Mouse (Mus musculus) olfactory bulb, adult 2 months (tissue): Measurements from ENCODE around the gene Tnpo3. TPM values are rescaled to one million over a fixed set of nuclear protein-coding genes. Genes with fewer than 3 reads are reported as not detected.

Experiments used
- H3K27ac ChIP-seq: fragments of 200-500 bp; 2 replicates; pipeline ENCODE4 v1.5.1; 2012; ENCODE audit warnings: low read depth, low read length; ENCODE audit not compliant: insufficient read depth
- H3K4me1 ChIP-seq: fragments of 200-500 bp; 2 replicates; pipeline ENCODE4 v1.6.1; 2012; ENCODE audit warnings: low read length; ENCODE audit not compliant: control insufficient read depth, insufficient read depth
- H3K4me3 ChIP-seq: fragments of 200-500 bp; 2 replicates; pipeline ENCODE4 v1.5.1; 2012; ENCODE audit warnings: mild to moderate bottlenecking, low read depth, low read length, moderate library complexity; ENCODE audit not compliant: insufficient read depth
- CTCF ChIP-seq: fragments of 200-500 bp; IDR thresholded peaks from 2 replicates; pipeline ENCODE4 v1.5.1; 2012; ENCODE audit warnings: low read depth, mild to moderate bottlenecking, low read length, moderate library complexity; ENCODE audit not compliant: insufficient read depth
- POLR2A ChIP-seq: fragments of 200-500 bp; IDR thresholded peaks from 2 replicates; pipeline ENCODE4 v1.6.1; 2012; ENCODE audit warnings: mild to moderate bottlenecking, low read depth, low read length, moderate library complexity; ENCODE audit not compliant: insufficient read depth
- WGBS: fragments of 180-500 bp; shearing (Covaris S2); methylation state at CpG from one replicate; pipeline ENCODE4 v1.1.7; 2018; 5-methylcytosine and 5-hydroxymethylcytosine counted together
- polyA plus RNA-seq: library from polyadenylated mRNA; stranded (reverse); fragments of >200 nt; gene quantifications from 2 replicates; pipeline ENCODE4 v1.2.4, GENCODE M21; 2012; ENCODE audit warnings: low replicate concordance; ENCODE audit not compliant: missing spikeins, insufficient read depth, insufficient read length

The Tnpo3 gene
- 290 TPM in 1 of 2 replicates, not detected in the other for polyA plus RNA-seq

DNA sequence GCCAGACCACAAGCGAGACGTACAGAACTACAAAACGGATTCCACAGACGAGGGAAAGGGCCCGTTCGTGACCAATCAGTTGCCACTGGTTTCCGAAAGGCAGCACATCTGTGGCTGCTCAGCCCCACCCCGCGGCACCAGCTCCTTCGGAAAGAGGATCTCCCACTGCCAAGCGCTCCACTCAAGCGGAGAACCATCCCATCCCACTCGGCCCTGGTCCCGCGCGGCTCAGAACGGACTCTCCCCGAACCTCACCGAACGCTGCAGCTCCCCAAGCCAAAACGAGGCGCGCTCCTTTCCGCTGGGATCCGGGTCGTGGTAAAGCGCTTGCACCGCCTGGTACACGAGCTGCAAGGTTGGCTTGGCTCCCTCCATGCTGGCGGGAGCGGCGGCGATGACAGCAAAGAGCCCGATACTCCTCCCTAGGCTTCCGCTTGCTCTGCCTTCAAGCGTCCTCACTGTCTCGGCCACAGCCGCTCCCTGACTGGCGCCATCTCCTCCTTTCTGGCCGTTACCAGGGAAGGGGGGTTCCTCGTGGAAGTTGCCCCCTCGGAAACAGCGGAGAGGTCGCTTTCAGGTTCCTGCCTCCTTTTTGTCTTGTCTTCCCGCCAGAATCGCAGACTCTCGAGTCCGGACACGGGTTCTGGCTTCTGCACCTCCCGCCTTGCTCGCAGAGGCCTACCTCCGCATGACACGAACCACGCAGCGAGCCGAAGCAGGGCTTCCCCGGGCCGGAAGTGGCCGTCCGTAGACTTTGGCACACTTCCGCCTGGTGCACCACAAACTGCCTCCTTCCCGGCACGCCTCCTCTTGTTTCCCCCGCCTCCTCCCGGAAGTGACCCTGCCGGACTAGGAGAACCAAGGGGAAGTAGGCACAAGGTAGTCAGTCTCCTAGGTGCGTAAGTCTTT, at the start of gene Tnpo3:
Tnpo3 (minus strand) TSS at position 777 of the 909 bp plus-strand sequence.
- peak within 1 kb of the TSS; percentile 68 for H3K4me3 ChIP-seq
- under 1% methylated on average over 67 of the region's 67 CpGs for WGBS
- TF ChIP-seq POLR2A: 0 out of 2 replicates have a peak, but pooled peaks have one; percentile 7
- TF ChIP-seq CTCF: no peak
- H3K4me1 ChIP-seq: no peaks in the 10 kb centered on the region
- H3K27ac ChIP-seq: peak within 1 kb of the TSS; percentile 84

DNA sequence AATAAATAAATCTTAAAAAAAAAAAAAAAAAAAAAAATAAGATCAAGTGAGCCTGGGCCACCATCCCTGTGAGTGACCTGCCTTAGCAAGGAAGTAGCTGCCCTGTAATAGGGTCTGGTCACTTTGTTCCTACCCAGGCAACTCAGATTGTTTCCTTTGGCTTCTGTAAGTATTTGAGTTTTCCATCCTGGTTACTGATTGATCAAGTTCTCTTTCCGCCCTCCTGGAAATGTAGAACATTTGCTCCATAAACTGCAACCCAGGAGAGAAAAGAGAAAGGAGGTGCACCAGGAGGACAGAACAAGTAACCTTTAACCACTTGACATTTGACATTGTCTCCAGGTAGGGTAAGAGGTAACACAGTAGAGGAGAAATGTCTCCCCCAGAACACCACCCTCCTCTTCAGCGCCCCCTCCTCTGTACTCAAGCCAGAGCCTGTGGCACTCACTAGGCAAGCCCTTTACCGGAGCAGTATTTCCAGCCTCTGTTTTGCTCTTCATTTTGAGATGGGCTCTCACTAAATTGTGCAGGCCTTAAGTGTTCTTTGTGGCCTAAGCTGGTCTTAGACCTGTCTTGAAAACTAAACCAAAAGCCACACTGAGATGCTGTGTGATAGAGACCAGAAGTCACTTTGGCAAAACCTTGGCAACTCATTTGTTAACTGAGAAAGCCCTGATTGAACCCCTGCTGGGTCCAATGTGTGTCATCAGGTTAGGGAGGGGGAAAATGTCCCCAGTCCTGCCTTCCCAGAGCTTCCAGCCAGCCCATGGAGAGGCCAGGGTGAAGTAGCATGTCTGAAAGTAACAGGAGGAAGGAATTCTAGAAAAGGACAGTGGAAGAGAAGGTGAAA, 49.2 kb upstream of the Tnpo3 start:
- no peak overlapping the region for H3K27ac ChIP-seq
- H3K4me3 ChIP-seq: no peak overlapping the region
- WGBS: 90% methylated on average over 3 of the region's 3 CpGs
- no peak for TF ChIP-seq CTCF
- TF ChIP-seq POLR2A: no peak
- no peaks in the 10 kb centered on the region for H3K4me1 ChIP-seq

DNA sequence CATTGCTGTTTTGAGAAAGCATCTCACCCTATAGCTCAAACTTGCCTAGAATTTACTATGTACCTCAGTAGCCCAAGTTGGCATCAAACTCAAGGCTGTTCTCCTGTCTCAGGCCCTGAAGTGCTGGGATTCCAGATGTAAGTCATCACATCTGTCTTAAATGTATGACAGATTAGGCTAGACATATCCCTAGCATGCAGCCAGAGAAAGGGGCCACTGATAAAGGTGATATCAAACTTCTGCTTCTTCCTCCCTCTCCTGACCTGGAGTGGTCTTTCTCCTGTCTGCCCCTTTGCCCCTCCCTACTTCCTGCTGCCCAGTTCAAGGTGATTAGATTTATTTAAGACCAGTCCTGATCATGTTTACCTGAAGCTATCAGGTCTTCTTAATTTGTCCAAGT, 43.6 kb upstream of the Tnpo3 start:
- Histone ChIP-seq H3K27ac (no peak overlapping the region), H3K4me3 (no peak overlapping the region), H3K4me1 (no peaks in the 10 kb centered on the region)
- no peak for TF ChIP-seq POLR2A
- TF ChIP-seq CTCF: no peak

DNA sequence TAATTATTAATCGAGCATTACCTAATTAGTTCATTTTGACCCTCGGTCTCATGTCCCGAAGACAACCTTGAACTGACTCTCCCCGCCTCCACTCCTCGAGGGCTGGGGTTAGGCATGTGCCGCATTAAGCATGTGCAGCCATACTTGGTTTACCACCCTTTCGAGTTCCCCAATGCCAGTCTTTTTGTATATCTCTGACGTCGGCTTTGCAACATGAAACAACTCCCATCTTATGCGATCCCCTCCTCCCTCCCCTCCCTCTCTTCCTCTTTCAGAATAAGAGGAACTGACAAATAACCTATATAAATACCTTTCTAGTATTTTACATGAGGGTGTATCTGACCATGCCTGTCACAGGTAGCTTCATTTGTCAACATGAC, 40.5 kb upstream of the Tnpo3 start:
- Histone ChIP-seq H3K4me3 (no peak overlapping the region), H3K27ac (no peak overlapping the region), H3K4me1 (no peaks in the 10 kb centered on the region)
- WGBS: 65% methylated on average over 10 of the region's 10 CpGs
- TF ChIP-seq POLR2A (no peak), CTCF (0 out of 2 replicates have a peak, but pooled peaks have one; percentile 1)

DNA sequence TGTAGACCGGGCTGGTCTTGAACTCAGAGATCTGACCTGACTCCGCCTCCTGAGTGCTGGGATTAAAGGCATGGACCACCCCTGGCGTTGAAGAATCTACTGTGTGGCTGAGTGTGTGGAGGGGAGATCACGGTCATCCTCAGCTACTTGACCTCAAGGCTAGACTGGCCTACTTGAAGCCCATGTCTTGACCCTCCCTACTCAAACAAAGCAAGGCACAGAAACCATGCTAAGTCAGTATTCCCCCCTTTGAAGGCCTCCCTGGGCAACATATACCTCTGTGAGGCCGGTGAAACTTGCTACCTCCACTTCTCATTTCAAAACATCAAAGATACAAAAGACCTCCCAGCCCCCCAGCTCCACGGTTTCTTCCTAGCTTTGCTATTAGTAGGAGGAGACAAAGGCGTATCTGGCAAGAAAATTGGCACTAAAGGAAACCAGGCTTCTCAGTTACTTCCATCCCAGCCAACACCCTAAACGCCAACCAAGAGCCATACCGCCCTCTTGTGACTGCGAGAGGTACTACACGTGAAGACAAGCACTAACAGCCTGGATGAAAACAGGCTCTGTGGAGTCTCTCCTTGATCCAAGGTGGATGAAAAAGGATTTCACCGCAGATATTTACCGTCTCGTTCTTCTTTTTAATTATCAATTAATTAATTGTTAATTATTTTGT, 39.9 kb upstream of the Tnpo3 start:
- H3K27ac ChIP-seq: no peak overlapping the region
- H3K4me3 ChIP-seq: no peak overlapping the region
- TF ChIP-seq CTCF (no peak), POLR2A (no peak)
- 31% methylated on average over 14 of the region's 14 CpGs for WGBS
- no peaks in the 10 kb centered on the region for H3K4me1 ChIP-seq

DNA sequence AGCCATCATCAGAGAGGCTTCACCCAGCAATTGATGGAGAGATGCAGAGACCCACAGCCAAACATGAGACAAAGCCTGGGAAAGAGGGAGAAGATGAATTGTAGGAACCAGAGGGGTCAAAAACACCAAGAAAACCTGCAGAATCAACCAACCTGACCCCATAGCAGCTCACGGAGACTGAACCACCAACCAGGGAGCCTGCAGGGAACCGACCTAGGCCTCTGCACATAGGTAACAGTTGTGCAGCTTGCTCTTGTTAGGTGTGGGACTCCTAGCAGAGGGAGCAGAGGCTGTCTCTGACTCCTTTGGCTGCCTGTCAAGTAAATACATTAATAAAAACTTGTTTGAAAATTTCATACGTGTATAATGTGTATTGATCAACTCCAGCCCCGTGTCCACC, 32.1 kb upstream of the Tnpo3 start:
- 87% methylated on average over 4 of the region's 4 CpGs for WGBS
- H3K4me3 ChIP-seq: no peak overlapping the region
- no peaks in the 10 kb centered on the region for H3K4me1 ChIP-seq
- H3K27ac ChIP-seq: no peak overlapping the region
- TF ChIP-seq POLR2A (no peak), CTCF (no peak)

DNA sequence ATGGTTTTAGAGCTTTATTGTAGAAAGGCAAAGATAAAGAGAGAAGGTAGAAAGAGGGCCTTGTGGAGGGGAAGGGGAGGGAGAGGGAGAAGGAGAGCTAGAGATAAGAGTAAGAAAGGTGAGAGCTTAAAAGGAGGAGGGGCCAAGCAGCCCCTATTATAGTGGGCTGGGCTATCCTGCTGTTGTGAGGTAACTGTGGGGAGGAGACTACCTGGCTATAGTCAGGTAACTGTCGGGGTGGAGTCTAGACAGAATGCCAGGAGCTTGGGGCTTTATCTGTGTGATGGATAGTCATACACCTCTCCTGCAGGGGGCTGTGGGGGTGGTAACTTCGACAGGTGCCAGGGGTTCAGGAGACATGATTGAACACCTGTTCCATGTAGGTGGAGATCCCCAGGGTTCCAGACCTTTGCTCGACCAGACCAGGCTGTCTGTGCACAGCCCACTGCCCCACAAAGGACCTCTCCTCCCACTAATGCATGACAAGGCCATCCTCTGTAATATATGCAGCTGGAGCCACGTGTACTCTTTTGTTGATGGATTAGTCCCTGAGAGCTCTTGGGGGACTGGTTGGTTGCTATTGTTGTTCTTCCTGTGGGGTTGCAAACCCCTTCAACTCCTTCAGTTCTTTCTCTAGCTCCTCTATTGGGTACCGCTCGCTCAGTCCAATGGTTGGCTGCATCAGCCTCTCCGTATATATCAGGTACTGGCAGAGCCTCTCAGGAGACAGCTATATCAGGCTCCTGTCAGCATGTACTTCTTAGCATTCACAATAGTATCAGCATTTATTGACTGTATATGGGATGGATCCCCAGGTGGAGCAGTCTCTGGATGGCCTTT, 30.1 kb upstream of the Tnpo3 start:
- 36% methylated on average over 7 of the region's 7 CpGs for WGBS
- H3K27ac ChIP-seq: no peak overlapping the region
- H3K4me3 ChIP-seq: no peak overlapping the region
- no peaks in the 10 kb centered on the region for H3K4me1 ChIP-seq
- TF ChIP-seq POLR2A (no peak), CTCF (no peak)
